Comparison of ENCODE assay signal across 15 mouse cellular contexts in the genomic region with DNA sequence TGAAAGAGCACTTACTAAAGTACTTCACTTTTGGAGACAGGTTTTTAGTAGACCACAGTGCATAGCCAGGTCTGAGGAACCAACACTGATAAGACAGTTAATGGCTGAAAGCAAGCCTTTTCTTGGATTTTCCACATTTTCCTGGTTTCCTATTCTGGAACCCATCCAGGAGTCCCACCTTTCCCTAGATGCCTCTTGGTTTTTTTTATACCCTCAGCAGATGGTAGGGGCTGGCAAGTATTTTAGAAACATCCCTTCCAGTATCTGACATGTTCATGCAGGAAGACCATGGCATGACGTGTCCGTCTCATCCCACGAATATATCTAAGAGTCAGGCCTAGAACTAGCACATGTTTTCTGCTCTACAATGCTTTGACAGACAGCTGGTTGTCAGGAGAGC.
"Had no signal": no experiment of that assay in that cellular context is flagged by ENCODE, and none has a peak within 500 bp of the region (broad histone marks: within the 10 kb centered on the region; RNA-seq: fewer than 3 reads in every experiment).

No protein-coding gene starts in this region.

- H3K27ac ChIP-seq: midbrain, embryonic 10.5 days; midbrain, embryonic 12.5 days; neural tube, embryonic 12.5 days had no signal

- ATAC-seq: midbrain, embryonic 16.5 days had no signal

- H3K36me3 ChIP-seq: midbrain, embryonic 12.5 days had no signal

- DNase-seq: midbrain, embryonic 14.5 days; retina, postnatal 1 day; right cerebral cortex, adult 18-20 months; right cerebral cortex, postnatal 25 days; right cerebral cortex, postnatal 4 days; spleen, adult 18-20 months; thymus, adult 18-20 months; thymus, postnatal 14 days; thymus, postnatal 36 days had no signal

- H3K27me3 ChIP-seq: midbrain, embryonic 12.5 days; neural tube, embryonic 12.5 days had no signal

- H3K4me3 ChIP-seq: midbrain, embryonic 10.5 days; midbrain, embryonic 12.5 days; myocyte; neural tube, embryonic 12.5 days had no signal

- H3K9me3 ChIP-seq: midbrain, embryonic 10.5 days; midbrain, embryonic 12.5 days; neural tube, embryonic 12.5 days had no signal

- H3K4me2 ChIP-seq: lung, embryonic 14.5 days; midbrain, embryonic 12.5 days; neural tube, embryonic 12.5 days had no signal

- H3K4me1 ChIP-seq: midbrain, embryonic 12.5 days; neural tube, embryonic 12.5 days had no signal

- H3K9ac ChIP-seq: lung, embryonic 14.5 days; midbrain, embryonic 12.5 days; neural tube, embryonic 12.5 days had no signal
